Mouse (Mus musculus) CD4-positive, CD25-positive, alpha-beta regulatory T cell (primary cell): Measurements from ENCODE around the gene Ggta1. TPM values are rescaled to one million over a fixed set of nuclear protein-coding genes. Genes with fewer than 3 reads are reported as not detected.

Experiments
- polyA plus RNA-seq: library from polyadenylated mRNA; unstranded; fragments of 100-300 nt; shearing (Covaris generic); gene quantifications from one replicate; pipeline ENCODE4 v1.2.1, GENCODE M21; 2017

The Ggta1 gene
- polyA plus RNA-seq, result 21.2 TPM

GRCm38 (mm10) chr2:35462791-35463281, at the start of gene Ggta1:
Gene Ggta1 (minus strand): TSS chr2:35463231.

GRCm38 (mm10) chr2:35397096-35397495, 65.9 kb downstream of the Ggta1 start, which contains the start of gene 4930402F06Rik:
Gene 4930402F06Rik (minus strand): TSS chr2:35397175.

GRCm38 (mm10) chr2:35367629-35368028, 95.4 kb downstream of the Ggta1 start, which contains the start of gene 4930568D16Rik:
Gene 4930568D16Rik (minus strand): TSS chr2:35367729.

Other genes starting within 250 kb of the Ggta1 start
- 33.3 TPM for gene Gsn, start 206.9 kb downstream of the Ggta1 start, polyA plus RNA-seq
- 2.0 TPM for gene Stom, start 126.3 kb downstream of the Ggta1 start, polyA plus RNA-seq
- gene 4930568D16Rik, start 95.5 kb downstream of the Ggta1 start, polyA plus RNA-seq, result not detected
- not detected for gene 4930402F06Rik, start 66.1 kb downstream of the Ggta1 start, polyA plus RNA-seq
- 0.54 TPM for gene Dab2ip, start 95.0 kb upstream of the Ggta1 start, polyA plus RNA-seq